Mouse (Mus musculus) cerebellum, adult 18-20 months (tissue): Measurements from ENCODE around the gene Sorbs1.

Source experiments
- DNase-seq, 2 experiments: peaks; one replicate each; pipeline ENCODE4 v3.0.0; 2021

Gene Sorbs1

DNA sequence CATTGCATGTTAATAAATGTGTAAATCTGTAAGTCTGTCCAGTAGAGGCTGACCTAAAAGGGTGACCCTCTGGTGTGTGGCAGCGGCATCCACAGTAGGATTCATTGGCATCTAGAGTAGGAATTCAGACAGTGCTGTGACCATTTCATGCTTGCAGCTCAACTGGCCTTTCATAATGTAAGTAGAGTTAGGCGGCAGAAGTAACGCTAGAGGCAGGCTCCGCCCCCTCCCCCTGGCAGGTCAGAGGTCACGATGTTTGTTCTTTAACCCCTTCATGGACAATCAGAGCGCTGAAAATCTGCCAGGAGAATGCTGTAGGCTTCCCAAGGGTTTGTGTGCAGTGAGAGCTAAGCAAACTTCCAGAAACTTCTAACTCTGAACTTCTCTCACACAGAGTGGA is 172.4 kb downstream of the Sorbs1 start:
- no peak for DNase-seq

DNA sequence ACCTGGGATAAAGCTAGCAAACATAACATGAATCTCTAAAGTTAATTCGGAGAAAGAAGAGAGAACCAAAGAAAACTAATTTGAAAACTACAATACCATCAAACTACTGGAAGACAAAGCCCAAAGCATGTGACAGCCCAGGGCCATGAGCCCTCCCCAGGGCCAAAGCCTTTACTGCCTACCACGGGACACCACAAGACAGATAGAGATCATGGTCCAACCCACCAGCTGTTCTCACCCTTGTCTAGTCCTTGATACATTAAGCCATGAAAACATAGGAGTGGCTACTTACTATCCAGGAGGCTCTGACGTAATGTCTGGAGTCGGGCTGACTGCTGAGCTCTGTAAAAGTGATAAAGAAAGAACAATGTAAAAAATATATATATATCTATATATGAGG is 176.9 kb downstream of the Sorbs1 start:
- DNase-seq = no peak

DNA sequence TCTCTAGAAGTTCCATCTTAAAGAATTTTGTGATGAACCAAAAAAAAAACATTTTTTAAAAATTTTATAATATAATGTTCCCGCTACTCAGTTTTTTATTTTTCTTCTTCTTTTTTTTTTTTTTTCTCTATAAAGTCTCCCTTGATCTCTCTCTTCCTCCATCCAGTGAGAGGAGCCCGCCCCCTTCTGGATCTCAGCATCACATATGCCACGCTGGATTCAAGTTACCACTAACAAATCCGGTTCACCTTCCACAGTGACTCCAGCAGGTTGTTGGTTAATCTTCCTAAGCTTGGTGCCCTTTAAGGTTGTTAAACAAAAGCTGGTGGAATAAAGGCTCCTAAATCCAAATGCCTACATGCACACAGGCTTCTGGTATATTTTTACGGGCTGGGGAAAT is 179.7 kb downstream of the Sorbs1 start:
- no peak for DNase-seq

DNA sequence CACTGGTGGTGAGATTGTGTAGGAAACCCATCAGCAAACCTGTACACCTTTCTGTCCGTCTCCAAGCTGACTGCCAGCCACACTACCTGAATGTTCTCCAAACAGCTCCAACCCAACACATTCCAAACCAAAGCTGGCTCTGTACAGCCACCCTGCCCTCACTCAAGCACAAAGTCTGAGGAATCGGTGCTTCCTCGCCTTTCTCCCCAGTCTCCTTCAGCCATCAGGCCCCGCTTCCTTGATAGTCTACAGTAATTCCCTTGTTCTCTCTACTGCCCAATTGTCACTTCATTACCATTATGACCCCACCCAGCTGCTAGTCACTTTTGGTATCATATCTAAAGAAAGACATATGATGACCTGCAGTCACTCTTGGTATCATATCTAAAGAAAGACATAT is 180.5 kb downstream of the Sorbs1 start:
- DNase-seq = no peak

DNA sequence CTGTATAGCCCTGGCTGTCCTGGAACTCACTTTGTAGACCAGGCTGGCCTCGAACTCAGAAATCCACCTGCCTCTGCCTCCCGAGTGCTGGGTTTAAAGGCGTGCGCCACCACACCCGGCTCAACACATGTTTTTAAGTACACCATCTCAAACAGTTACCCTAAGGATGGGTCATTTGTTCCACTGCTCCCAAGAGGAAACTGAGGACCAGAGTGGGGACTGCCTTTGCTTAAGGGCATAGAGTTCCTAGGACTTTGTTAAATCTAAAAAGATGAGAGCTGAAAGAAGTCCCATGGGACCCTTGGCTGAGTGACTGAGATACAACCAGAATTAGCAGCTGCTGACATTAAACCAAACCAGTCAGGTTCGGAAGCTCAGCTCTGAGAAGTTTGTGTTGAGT is 181.3 kb downstream of the Sorbs1 start:
- DNase-seq = no peak

DNA sequence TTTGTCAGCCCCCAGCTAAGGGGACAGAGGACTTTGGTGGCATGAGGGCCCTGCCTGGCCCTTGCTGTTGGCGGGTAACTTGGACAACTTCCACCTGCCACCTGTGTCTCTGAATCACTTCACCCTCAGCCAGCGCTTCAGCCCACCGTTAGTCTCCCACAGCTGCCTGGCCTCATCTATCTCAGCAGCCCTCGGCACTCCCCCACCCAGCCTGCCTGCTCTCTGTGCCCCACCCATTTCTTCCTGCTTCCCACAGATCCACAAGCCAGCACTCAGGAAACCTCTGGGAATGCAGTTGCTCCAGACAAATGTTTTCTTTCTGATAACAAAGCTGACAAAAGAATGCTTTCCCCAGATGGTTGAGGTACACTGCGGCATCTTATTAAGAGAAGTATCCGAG is 181.7 kb downstream of the Sorbs1 start:
- DNase-seq = no peak

DNA sequence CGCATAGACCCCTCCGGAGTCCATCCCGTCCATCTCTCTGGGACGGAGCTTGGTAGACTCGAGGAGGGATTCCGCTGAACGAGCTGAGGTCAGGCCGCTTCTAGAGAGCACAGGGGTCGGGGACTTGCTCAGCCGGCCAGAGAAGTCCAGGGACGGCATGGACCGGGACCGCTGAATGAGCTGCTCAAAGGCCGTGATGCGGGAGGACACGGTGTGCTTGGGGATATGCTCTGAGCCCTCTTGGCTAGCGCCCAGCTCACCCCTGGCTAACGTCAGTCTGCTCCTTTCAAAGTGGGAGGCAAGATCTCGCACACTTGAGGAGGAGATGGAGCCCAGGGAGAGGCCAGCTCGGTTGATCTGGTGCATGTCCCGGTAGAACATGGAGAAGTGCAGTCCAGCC is 187.5 kb downstream of the Sorbs1 start:
- DNase-seq = no peak

DNA sequence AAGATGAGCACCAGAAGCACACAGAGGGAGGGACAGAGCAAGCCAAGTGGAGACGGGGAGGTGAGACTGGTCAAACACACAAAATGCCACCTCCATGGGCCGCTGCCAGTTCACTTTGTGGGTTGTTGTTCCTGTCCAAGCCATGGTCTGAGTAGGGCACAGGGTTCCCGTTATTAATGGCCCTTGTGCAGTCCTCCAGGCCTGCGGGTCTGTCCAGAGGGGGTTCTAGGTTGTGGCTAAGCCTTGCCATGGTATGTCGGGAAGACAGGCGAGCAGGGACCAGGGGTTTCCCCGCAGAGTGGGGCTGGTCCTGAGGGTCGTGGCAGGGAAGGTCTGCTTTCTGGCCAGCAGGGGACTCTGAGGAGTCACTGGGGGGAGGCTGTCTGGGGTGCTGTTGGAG is 188.2 kb downstream of the Sorbs1 start:
- DNase-seq = no peak

DNA sequence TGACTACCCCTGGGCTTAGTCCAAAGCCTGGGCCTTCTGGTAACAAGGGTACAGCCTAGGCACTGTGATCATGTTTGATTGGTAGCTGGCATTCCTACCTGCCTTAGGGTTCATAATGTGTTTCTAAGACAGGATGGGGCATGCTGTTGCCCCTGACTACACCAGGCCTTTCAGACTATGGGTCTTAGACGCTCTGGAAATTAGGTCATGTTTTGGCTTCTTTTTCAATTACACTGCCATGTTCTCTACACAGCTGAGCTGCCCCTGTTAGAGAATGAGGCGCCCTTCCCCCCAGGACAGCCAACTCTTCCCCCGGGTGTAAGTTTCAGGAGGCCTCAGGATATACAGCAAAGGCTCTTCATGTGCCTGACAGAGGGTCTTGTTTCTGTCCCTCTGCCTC is 191.4 kb downstream of the Sorbs1 start:
- DNase-seq = no peak

DNA sequence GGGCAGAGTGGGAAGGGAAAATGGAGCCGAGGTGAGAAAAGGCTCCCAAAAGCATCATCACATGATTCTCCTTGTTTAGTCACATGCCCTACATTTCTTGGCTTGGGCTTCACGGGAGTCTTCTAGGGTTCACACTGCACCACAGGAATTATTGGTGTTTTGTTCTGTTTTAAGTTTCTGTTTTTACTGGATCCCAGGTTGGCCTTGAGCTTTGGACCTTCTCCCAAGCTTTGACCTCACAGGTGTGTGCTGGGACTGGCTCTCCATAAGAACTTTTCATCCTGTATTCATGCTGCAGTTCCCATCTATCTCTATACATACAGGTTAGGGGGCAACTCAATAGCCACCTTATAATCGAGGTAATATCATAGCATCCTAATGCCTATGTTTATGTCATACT is 194.4 kb downstream of the Sorbs1 start:
- DNase-seq = no peak

DNA sequence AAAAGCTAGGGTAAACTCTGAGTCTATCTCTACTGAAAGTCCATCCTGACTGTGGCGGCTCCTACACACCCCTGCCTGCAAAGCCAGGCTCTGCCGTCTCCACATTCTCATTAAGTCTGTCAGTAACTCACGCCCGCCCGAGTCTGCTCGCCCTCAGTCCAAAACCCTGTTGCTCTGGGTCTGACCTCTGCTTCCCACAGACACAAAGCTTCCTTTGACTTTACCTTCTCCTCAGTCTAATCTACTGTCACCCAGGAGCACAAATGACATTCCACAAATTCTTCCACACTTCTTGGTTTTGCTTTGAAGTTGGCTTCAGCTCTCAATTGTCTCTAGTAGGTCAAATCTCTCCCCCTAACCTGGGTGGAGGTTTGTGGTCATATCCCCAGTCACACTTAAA is 195.1 kb downstream of the Sorbs1 start:
- no peak for DNase-seq

DNA sequence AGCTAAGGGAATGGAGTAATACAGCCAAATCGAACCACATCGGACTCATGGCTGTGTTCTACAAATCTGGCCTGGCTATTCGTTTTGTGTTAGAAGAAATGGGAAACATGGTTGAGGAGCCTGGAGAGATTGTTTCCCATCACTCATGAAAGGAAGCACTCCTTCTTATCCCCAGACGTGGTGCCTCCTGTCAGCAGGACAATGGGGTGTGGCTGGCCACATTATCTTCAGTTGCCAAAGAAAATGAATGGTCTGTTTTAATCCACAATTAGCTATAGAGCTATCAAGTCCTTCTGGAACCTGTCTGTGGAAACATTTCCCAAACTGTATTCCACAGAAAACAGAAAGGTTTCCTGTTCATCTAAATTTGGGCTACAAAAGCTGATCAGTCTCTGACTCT is 196.6 kb downstream of the Sorbs1 start:
- no peak for DNase-seq

DNA sequence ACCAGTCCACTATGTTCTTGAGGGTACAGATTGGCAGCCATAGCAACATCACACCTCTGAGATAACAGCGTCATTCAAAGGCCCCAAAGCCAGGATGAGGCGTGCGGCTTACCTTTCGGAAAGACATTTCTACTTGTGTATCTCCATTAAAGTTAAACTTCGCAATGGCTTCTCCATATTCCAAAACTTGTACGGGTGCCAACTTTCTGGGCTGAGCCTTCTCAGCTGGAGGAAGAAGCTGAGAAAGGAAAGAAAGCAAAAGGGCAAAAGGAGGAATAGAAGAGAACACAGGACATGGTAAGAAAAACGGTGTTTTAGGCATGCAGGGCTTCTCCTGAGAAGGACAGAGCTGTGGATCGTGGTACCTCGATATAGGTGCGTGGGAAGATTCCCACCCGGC is 199.3 kb downstream of the Sorbs1 start:
- DNase-seq = no peak

DNA sequence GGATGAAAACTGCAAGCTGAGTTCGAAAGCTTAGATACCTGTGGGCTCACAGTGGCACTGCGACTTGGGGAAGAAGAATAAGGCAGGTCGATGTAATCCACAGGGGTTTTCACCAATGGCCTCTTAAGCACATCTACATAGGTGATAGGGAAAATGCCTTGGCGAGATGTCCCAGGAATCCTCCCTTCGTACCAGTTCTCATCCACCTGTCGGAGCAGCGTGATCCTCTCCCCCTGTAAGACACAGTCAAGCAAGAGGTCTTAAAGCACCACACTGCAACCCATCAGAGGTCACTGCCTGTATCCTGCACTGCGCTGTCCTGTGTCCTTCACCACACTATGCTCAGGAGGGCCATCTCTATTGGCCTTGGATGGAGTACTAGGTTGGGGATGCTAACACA is 201.9 kb downstream of the Sorbs1 start:
- DNase-seq = no peak

DNA sequence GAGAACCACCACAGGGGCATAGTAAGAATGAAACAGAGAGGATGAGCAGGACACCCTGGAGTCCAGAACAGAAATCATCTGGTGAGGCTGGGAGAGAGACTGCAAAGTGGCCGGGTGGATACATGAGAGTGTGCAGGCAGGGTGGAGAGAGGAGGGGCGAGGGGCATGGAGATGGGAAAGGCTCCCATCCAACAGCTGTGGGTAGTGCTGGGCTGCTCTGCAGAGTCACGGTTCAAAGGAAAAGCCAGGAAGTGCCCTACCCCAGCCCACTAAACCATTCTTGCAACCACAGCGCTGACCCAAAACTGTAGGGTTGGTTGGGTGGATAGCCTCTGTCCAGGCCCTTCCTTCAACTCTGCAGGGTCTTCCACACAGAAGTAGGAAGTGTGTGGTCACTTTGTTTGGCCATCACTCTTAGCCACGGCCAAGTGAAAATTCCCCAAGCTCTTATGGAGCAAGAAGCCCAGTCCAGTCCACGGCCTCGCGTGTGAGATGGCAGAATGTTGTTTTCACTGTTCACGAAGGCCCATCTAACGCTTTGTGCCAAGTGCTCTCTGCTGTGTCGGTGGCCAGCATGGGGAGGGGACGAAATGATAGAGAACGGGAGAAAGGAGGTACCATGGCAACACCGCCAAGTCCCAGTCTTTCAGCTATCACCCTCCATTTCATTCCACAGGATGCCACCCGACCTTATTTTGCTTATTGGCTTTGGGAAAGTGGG is 203.0 kb downstream of the Sorbs1 start:
- DNase-seq = no peak

DNA sequence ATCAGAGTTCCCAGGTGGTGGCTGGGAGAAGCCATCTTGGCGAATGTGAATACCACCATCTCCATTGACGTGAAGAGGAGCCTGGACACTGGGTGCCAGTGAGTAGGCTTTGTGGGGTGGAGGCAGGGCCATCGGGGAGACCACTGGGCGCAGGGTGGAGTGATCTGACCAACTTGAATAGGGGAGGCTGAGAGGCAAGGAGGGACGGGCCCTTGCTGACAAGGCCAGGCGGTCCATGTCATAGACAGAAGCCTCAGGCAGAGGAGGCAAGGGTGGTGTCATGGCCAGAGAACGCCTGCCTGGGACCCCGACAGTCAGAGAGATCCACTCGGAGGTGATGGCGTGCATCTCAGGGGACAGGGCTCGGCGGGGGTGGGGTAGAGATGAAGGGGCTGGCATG is 203.7 kb downstream of the Sorbs1 start:
- no peak for DNase-seq

DNA sequence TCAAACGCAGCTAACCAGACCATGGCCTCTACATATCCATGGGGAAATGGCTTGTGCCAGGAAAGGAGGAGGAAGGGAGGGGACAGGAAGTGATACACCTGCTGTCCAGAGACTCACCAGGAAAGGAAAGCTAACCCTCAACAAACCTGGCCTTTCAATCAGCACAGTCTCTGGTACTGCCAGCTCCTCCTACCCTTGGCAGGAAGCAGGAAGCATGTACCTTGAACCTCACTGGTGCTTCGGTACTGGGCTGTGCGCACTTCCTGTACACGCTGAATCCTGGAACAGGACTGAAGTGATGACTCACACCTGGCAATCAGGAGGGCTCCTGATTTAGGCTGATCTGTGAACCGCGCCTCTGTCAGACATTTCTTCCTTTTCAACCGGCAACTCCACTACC is 206.0 kb downstream of the Sorbs1 start:
- DNase-seq = peak; percentile 38 to 45

DNA sequence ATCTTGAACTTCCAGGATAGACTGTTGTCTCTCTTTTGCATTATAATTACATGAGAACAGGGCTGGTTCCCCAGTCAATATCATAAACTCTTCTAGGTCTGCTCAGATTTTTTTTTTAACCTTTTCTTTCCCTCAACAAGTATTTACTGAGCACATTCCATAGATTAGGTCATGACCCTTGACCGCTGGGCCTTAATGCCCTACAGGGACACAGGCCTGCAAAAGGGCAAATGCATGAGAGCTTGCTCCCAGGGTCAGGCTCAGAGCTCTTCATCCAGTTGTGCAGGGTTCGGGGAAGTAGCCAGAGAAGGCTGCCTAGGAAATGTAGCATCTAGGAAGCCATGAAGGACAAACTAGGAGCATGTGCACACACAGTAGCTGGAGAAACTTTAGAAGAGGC is 206.9 kb downstream of the Sorbs1 start:
- DNase-seq = no peak

DNA sequence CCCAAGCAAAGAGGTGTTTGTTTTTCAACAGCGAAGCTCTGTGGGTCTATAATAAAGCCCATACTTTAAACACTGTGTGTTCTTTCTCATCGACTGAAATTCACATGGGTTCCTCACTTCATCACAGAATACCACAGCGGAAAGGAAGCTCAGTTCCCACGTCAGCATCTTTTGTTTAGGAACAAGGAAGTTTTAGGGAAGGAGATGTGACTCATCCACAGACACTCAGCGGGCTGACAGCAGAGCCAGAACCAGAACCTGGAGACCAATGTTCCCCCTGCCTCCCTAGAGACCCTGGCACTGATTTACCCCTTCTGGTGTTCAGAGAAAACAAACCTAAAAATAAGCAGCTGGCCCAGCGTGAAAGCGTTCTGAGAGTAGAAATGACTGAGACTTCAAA is 208.1 kb downstream of the Sorbs1 start:
- no peak for DNase-seq

DNA sequence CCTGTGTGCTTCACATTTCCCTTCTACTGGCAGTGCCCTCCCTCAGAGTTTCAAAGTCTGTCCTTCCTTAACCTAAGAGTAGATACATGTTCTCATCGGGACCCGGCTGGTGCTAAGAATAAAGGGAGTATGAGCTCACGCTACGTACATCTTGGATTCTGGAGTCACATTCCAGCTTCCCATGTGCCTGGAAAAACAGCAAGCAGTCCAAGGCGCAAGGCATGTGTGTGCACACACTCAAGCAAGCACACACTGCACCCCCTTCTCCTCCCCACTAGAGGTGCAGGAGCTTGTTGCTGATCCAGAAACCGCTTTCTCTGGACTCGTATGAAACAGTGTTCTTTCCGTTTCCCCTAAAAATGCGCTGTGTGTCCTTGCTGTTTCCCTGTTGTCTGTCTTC is 210.7 kb downstream of the Sorbs1 start:
- no peak for DNase-seq

DNA sequence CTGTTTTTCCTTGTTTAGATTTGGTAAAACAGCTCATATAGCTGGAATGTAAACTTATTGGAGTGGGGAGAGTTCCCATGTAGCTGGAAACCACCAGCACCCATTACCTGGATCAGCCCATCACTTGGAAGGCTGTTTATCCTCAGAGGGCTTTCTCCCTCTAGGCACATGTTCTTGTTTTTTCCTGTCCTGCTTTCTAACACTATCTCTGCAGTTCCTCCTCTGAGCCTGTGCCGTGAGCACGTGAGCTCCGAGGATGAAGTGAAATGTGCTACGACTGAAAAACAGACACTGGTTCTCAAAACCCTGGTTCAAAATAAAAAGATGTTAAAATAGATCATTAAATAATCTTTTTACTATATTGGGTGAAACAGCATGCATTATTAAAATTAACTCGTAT is 211.1 kb downstream of the Sorbs1 start:
- no peak for DNase-seq

DNA sequence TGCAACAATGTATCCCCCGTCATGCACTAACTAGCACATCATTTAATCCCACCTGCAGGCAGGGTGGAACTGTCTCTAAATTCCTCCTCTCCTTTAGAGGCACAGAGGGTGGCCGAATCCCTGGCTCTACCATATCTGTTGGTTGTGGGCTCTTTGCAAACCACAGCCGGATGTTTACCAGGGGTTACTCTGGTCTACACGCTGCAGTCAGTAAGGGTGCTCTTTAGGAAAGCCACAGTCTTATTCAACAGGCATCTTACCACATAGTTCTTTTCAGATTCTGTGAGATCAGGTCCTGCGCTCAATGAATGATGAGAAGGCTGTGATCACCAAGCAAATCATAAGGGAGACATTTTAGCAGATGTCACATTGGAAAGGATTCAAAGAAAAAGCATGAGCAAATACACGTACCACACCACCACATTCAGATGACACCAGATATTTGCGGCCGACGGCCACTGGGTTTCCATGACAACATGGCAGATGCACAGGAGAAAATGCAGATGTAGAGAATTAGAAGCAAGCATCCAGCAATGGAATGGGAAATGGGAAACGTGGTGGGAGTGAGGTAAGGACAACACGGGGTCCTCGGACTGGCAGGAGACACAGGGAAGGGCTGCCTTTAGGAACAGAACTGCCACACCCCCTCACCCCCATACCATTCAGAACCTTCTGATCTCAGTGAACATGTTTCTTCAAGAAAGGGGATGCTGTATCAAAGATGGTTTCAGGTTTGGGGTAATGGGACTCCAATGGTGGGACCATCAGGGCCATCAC is 213.4 kb downstream of the Sorbs1 start:
- no peak for DNase-seq

DNA sequence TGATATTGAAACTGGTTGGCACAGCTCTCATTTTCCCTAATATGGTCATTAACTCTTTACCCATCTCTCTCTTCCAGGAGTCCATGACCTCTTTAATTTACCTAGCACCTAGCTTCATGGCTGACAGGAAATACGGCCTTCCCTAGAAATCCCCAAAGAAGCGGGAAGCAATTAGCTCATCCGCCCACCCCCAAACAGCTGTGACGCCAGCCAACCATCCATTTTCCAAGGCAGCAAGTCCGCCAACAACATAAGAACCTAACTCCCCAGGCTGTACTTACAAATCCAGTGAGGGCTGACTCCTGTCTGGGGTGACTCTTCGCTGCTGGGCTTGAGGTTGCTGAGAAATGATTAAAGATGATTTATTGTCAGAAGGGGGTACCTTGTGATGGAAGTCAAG is 214.4 kb downstream of the Sorbs1 start:
- no peak for DNase-seq

DNA sequence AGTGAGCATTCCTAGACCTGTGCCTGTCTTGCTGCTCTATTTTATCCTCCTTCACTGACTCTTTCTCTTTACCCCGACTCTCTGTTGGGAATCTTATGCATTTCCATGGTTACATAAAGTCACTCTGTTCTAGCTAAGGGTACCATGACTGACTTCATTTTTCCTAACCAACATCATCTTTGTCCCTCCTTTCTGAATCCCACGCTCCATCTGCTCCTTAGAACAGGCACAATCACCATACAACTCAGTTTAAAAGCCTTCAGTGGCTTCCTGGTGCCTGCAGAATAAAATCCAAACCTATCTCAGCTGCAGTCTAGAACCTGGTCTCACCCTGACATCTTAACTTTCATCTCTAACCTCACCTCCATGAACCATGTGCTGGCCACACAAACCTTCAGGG is 215.0 kb downstream of the Sorbs1 start:
- DNase-seq = no peak

DNA sequence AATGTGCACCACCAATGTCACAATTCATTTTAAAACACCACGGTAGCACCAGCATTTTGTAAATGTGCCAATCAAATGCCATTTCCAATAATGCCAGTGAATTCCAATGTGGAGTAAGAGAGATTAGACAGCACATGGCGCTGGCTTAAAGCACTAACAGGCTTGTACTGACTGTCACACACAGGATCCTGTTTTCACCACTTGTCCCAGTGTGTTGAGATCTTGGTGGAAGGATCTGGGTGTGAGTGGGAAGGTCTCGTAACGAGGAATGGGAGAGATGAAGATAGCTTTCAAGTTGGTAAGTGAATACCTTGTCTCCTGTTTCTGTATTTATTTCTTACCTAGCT is 215.8 kb downstream of the Sorbs1 start:
- DNase-seq = no peak
